Mouse (Mus musculus) olfactory bulb, adult 2 months (tissue): ENCODE data around the gene Pdgfa. TPM values are rescaled to one million over a fixed set of nuclear protein-coding genes. Genes with fewer than 3 reads are reported as not detected.

Source experiments
- H3K27ac ChIP-seq: fragments of 200-500 bp; 2 replicates; pipeline ENCODE4 v1.5.1; 2012; ENCODE audit warnings: low read depth, low read length; ENCODE audit not compliant: insufficient read depth
- H3K4me1 ChIP-seq: fragments of 200-500 bp; 2 replicates; pipeline ENCODE4 v1.6.1; 2012; ENCODE audit warnings: low read length; ENCODE audit not compliant: control insufficient read depth, insufficient read depth
- H3K4me3 ChIP-seq: fragments of 200-500 bp; 2 replicates; pipeline ENCODE4 v1.5.1; 2012; ENCODE audit warnings: mild to moderate bottlenecking, low read depth, low read length, moderate library complexity; ENCODE audit not compliant: insufficient read depth
- CTCF ChIP-seq: fragments of 200-500 bp; IDR thresholded peaks from 2 replicates; pipeline ENCODE4 v1.5.1; 2012; ENCODE audit warnings: low read depth, mild to moderate bottlenecking, low read length, moderate library complexity; ENCODE audit not compliant: insufficient read depth
- POLR2A ChIP-seq: fragments of 200-500 bp; IDR thresholded peaks from 2 replicates; pipeline ENCODE4 v1.6.1; 2012; ENCODE audit warnings: mild to moderate bottlenecking, low read depth, low read length, moderate library complexity; ENCODE audit not compliant: insufficient read depth
- WGBS: fragments of 180-500 bp; shearing (Covaris S2); methylation state at CpG from one replicate; pipeline ENCODE4 v1.1.7; 2018; 5-methylcytosine and 5-hydroxymethylcytosine counted together
- polyA plus RNA-seq: library from polyadenylated mRNA; stranded (reverse); fragments of >200 nt; gene quantifications from 2 replicates; pipeline ENCODE4 v1.2.4, GENCODE M21; 2012; ENCODE audit warnings: low replicate concordance; ENCODE audit not compliant: missing spikeins, insufficient read depth, insufficient read length

Gene Pdgfa
- polyA plus RNA-seq, 1 experiment = not detected

DNA sequence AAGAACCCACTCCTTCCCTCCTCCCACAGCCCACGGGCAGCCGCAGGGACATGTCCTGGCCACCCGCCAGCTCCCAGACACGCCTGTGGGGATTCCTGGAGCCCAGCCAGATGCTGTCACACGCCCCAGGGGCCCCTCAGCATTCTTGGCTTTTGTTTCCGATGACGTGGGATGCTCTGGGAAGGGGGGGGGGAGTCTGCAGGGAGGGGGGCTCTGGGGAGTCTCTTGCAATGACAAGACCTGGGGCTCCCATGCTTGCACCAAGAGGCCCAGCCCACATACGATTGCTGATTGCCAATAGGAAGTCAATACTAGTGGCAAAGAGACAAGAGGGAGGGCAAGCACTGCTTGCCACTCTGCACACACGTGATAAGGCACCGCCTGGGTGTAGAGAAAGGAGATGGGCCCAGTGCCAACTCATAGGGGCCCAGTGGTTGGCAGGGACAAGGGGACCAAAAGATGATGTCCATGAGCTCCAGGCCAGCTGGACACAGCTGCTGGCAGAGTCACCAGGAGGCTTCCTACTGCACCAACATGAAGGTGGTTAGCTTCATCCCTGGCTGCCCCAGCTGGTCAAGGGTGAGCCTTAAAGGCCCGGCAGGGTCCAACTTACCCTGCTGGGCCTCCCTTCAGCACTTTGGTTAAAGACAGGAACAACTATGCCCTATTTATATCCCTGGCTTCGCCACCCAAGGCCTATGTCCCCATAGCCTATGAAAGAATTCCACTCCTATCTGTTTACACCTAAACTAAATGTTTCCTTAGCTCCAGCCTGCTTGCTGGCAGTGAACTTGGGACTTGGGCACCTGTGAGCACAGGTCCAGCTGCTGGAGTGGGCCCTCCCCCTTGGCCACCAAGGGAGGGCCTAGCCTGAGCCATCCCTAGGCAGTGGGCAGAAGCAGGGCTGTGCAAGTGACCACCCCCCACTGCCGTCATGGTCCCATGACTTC lies 48.9 kb downstream of the Pdgfa start:
- no peak overlapping the region for H3K4me3 ChIP-seq
- H3K4me1 ChIP-seq = peaks cover 13% of the 10 kb centered on the region
- no peak for TF ChIP-seq CTCF
- no peak for TF ChIP-seq POLR2A
- WGBS = 27% methylated on average over 13 of the region's 13 CpGs
- H3K27ac ChIP-seq = no peak overlapping the region

DNA sequence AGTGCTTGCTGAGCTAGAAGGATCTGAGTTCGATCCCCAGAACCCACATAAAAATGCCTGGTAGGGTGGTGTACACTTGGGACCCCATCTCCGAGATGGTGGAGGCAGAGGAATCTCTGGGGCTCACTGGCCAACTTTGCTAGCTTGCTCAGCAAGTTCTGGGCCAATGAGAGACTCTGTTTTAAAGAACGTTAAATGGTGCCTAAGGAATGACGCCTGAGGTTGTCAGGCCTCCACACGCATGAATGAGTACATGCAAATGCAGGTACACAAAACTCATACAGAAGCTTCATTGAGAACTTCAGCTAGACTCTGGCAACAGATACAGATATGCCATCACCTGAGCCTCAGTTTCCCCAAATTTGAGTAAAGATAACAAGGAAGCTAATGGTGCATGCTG lies 49.7 kb downstream of the Pdgfa start:
- no peak for TF ChIP-seq CTCF
- TF ChIP-seq POLR2A = no peak
- 73% methylated on average over 5 of the region's 5 CpGs for WGBS
- no peak overlapping the region for H3K27ac ChIP-seq
- H3K4me1 ChIP-seq = peaks cover 13% of the 10 kb centered on the region
- no peak overlapping the region for H3K4me3 ChIP-seq

DNA sequence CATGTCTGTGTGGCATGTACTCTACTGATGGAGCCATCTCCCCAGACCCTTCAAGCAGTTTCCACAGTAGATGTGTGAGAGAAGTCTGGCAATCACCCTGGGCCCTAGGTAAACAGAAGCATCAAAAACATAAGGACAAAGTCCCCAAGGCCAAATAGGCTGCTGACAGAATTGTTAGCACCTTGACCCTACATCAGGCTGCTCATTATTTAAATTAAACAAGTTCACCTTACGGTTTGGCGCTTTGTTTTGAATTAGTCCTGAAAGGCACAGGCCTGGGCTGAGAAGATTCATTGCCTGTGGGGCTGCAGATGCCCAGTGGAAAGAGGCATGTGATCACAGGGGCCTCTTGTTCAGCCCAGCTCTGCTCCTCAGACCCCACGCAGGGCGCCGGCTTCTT lies 50.2 kb downstream of the Pdgfa start:
- no peak overlapping the region for H3K27ac ChIP-seq

DNA sequence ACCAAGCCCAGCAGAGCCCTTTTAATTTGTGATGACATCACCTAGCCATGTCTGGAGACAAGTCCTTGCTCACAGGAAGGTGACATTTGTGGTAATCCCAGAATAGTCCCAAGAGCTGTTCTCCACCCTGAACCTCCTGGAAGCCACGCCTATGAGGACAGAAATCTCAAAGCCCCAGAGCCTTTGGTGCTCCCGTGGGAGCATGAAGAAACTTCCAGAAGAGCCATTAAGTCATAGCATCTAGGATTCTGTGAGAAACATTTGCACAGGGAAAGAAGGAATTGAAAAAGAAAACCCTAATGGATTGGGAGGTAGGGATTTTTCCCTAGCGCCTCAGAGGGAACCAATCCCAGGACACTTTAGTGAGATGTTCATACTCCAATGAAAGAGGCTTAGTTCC lies 52.2 kb downstream of the Pdgfa start:
- Histone ChIP-seq H3K27ac (no peak overlapping the region), H3K4me3 (no peak overlapping the region), H3K4me1 (peaks cover 13% of the 10 kb centered on the region)
- TF ChIP-seq CTCF = no peak
- TF ChIP-seq POLR2A = no peak
- WGBS = 89% methylated on average over 3 of the region's 3 CpGs

More for the DNA sequence above, 50.2 kb downstream of the Pdgfa start:
- Histone ChIP-seq H3K4me1 (peaks cover 13% of the 10 kb centered on the region), H3K4me3 (no peak overlapping the region)
- TF ChIP-seq POLR2A (no peak), CTCF (no peak)
- 95% methylated on average over 5 of the region's 5 CpGs for WGBS

DNA sequence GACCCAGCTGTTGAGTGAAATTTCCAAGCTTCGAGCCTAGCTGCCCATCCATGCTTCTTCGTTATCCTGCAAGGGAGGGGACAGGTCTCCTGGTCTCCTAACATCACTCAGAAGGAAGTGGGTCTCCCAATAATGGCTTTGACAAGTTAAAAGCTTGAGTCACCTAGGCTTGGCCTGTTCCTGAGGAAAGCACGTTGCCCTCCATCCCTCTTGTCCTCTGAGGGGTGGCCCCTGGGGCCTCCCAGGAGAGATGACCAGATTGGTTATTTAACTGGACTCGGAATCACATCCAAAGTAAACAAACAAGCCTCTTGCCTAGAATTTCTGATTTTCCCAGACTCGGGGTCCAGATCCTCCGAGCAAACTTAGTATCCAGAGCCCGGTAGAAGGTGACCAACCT lies 52.6 kb downstream of the Pdgfa start:
- 91% methylated on average over 7 of the region's 7 CpGs for WGBS
- H3K27ac ChIP-seq = no peak overlapping the region
- H3K4me1 ChIP-seq = peaks cover 13% of the 10 kb centered on the region
- TF ChIP-seq CTCF (no peak), POLR2A (no peak)
- no peak overlapping the region for H3K4me3 ChIP-seq

DNA sequence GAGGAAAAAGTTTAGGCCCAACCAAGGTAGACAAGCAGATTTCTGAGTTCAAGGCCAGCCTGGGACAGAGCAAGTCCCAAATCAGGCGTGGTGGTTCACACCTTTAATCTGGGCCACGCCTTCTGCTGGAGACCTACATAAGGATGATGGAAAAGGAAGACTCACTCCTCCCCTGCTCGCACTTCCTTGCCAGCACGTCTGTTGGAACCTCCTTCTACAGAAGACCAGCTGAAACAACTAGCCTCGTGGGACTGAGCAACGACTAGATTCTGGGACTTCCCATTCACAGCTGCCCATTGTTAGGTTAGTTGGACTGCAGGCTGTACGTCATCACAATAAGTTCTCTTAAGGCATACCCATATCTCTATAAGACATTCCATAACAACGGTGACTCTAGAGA lies 55.3 kb downstream of the Pdgfa start:
- TF ChIP-seq CTCF = no peak
- no peak for TF ChIP-seq POLR2A
- H3K27ac ChIP-seq = no peak overlapping the region
- WGBS = 90% methylated on average over 8 of the region's 8 CpGs
- H3K4me3 ChIP-seq = no peak overlapping the region
- H3K4me1 ChIP-seq = no peaks in the 10 kb centered on the region

DNA sequence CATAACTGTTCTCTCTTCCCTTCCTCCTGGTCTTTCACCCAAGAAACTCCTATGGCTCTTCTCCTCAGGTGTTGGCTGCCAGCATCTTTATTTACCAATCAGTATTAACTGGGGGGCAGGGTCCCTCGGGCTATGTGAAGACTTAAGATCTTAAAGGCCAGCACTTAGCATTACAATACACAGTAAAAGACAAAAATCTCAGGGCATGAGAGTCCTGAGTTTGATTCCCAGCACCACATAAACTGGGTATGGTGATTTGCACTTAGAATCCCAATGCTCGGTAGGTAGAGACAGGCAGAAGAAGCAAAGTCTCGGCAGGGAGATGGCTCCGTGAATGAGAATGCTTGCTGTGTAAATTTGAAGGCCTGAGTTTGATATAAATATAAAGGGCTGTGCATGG lies 56.6 kb downstream of the Pdgfa start:
- H3K4me3 ChIP-seq = no peak overlapping the region
- TF ChIP-seq CTCF (no peak), POLR2A (no peak)
- 81% methylated on average over 4 of the region's 4 CpGs for WGBS
- no peak overlapping the region for H3K27ac ChIP-seq
- H3K4me1 ChIP-seq = no peaks in the 10 kb centered on the region

DNA sequence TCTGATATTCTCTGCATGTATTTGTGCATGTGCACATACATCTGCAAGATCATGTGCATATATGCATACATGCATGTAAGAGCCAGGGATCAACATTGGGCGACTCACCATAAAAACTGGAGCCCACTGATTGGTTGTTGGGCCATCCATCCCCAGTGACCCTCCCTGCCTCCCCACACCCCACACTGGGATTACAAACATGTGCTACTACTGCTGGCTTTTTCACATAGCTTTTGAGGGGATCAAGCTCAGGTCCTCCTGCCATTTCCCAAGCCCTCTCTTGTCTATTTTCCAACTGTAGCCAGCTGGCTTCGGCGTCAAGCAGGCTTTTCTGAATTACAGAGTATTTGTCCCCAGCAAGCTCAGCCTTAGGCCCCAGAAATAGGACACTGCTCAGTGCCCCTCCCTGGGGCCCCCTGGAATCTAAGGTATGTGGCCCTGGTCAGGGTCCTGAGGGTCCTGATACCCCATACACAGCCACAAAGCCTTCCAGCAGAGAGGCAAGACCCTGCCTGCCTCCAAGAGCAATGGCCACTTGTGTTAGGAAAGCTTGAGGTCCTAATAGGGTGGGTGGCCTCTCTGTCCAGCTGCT lies 58.5 kb downstream of the Pdgfa start:
- WGBS = 73% methylated on average over 3 of the region's 3 CpGs
- Histone ChIP-seq H3K27ac (no peak overlapping the region), H3K4me1 (0 out of 2 replicates have a peak, but pooled peaks cover 2% of the 10 kb centered on the region), H3K4me3 (no peak overlapping the region)
- TF ChIP-seq CTCF = no peak
- TF ChIP-seq POLR2A = no peak

DNA sequence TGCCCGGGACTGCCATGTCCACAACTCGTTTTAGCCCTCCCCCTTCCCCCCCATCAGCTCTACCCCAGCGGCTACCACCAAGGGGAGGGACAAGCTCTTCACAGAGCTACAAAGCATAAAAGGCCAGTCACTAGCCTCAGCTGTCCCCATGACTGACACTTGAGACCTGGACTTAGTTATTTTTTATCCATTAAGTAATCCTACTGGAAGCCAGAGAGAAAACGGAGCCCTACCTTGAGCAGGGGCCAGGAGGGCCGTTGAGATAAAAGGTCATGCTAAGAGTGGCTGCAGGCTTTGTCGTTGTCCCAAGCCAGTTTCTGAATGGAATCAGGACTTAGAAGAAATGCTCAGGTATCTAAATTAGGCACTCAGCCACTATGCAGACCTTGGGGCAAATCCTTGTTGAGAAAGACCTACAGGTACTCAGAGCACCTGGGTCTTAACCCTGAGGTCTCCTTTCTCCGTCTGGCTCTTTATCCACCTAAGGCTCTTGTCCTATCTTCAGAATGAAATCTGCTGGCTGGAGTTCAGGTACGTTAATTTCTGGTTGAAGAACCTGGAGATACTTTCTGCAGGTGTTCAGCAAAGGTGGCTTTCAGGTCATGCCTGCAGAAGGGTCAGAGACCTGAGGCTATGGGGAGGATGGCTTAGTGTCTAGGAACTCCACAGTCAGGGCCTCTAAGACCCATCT lies 60.6 kb downstream of the Pdgfa start:
- Histone ChIP-seq H3K4me3 (no peak overlapping the region), H3K27ac (no peak overlapping the region), H3K4me1 (peaks cover 15% of the 10 kb centered on the region)
- WGBS = 84% methylated on average over 8 of the region's 8 CpGs
- TF ChIP-seq CTCF (no peak), POLR2A (no peak)
